Mouse (Mus musculus) hindlimb bud, embryonic 11.5 days (tissue): ENCODE measurements around the gene Cyfip1.

Experiments
- DNase-seq: peaks from one replicate; pipeline ENCODE4 v3.0.0-alpha.2; 2012; ENCODE audit warnings: low read depth, low spot score; ENCODE audit errors: extremely low spot score

Gene Cyfip1

GRCm38 (mm10) chr7:55841445-55841844 is at the start of gene Cyfip1:
Gene Cyfip1 (plus strand): TSS chr7:55841745.
- no peak for DNase-seq

- DNase-seq, result no peak
Measured at GRCm38 (mm10) chr7:55792280-55792679, 49.3 kb upstream of the Cyfip1 start.

GRCm38 (mm10) chr7:55793236-55793951 is 48.2 kb upstream of the Cyfip1 start:
- no peak for DNase-seq

- DNase-seq, result peak; percentile 80
Measured at GRCm38 (mm10) chr7:55793952-55794603, 47.5 kb upstream of the Cyfip1 start, which contains the start of gene Tubgcp5. Gene Tubgcp5 (plus strand): TSS chr7:55794154.

- DNase-seq, result no peak
Measured at GRCm38 (mm10) chr7:55799981-55800380, 41.6 kb upstream of the Cyfip1 start.

GRCm38 (mm10) chr7:55809967-55810366 is 31.6 kb upstream of the Cyfip1 start:
- no peak for DNase-seq

GRCm38 (mm10) chr7:55824468-55824867 is 17.1 kb upstream of the Cyfip1 start:
- DNase-seq, result no peak

- DNase-seq, result no peak
Measured at GRCm38 (mm10) chr7:55827551-55827950, 14.0 kb upstream of the Cyfip1 start.

GRCm38 (mm10) chr7:55836877-55837276 is 4.7 kb upstream of the Cyfip1 start:
- DNase-seq, result no peak

- DNase-seq, result no peak
Measured at GRCm38 (mm10) chr7:55841977-55842503, 495 bp downstream of the Cyfip1 start.

- DNase-seq, result no peak
Measured at GRCm38 (mm10) chr7:55842504-55843152, 1.1 kb downstream of the Cyfip1 start.

GRCm38 (mm10) chr7:55846606-55847312 is 5.2 kb downstream of the Cyfip1 start:
- no peak for DNase-seq

GRCm38 (mm10) chr7:55849948-55850571 is 8.5 kb downstream of the Cyfip1 start:
- DNase-seq, result no peak

GRCm38 (mm10) chr7:55852787-55853186 is 11.2 kb downstream of the Cyfip1 start:
- no peak for DNase-seq

- no peak for DNase-seq
Measured at GRCm38 (mm10) chr7:55855597-55855996, 14.1 kb downstream of the Cyfip1 start.

GRCm38 (mm10) chr7:55856741-55857140 is 15.2 kb downstream of the Cyfip1 start:
- DNase-seq, result no peak

- no peak for DNase-seq
Measured at GRCm38 (mm10) chr7:55857729-55858128, 16.2 kb downstream of the Cyfip1 start.

- no peak for DNase-seq
Measured at GRCm38 (mm10) chr7:55858836-55859517, 17.4 kb downstream of the Cyfip1 start.

- DNase-seq, result no peak
Measured at GRCm38 (mm10) chr7:55859518-55859872, 17.9 kb downstream of the Cyfip1 start.

- DNase-seq, result no peak
Measured at GRCm38 (mm10) chr7:55859956-55860355, 18.4 kb downstream of the Cyfip1 start.
